Mouse (Mus musculus): ENCODE data around the gene Akt2.
A peak's percentile ranks its signal among the peaks of the same experiment; 100 is the strongest.
"Not testable (repeated sequence)": the region's sequence is repeated elsewhere in the genome, so short reads cannot be mapped to it uniquely, and the experiment has no call there.

Gene Akt2

GRCm38 (mm10) chr7:27621028-27621427 is 29.7 kb downstream of the Akt2 start:
- DNase-seq = no peak

- DNase-seq = no peak
Observed at GRCm38 (mm10) chr7:27622234-27622633, 30.9 kb downstream of the Akt2 start.

- no peak for DNase-seq
Observed at GRCm38 (mm10) chr7:27624967-27625366, 33.6 kb downstream of the Akt2 start.

GRCm38 (mm10) chr7:27627707-27628106 is 36.4 kb downstream of the Akt2 start:
- no peak for DNase-seq

- no peak for DNase-seq
Observed at GRCm38 (mm10) chr7:27628190-27628589, 36.8 kb downstream of the Akt2 start.

GRCm38 (mm10) chr7:27628816-27629215 is 37.5 kb downstream of the Akt2 start:
- not testable (repeated sequence) for DNase-seq

GRCm38 (mm10) chr7:27631439-27631838 is 40.1 kb downstream of the Akt2 start:
- DNase-seq = no peak

GRCm38 (mm10) chr7:27633166-27633565 is 41.8 kb downstream of the Akt2 start:
- DNase-seq = no peak

- no peak for DNase-seq
Observed at GRCm38 (mm10) chr7:27634691-27635090, 43.3 kb downstream of the Akt2 start.

GRCm38 (mm10) chr7:27635094-27635493 is 43.7 kb downstream of the Akt2 start:
- DNase-seq = not testable (repeated sequence)

- DNase-seq = no peak
Observed at GRCm38 (mm10) chr7:27644471-27644870, 53.1 kb downstream of the Akt2 start.

- no peak for DNase-seq
Observed at GRCm38 (mm10) chr7:27646516-27646915, 55.2 kb downstream of the Akt2 start.

GRCm38 (mm10) chr7:27647281-27648002 is 56.1 kb downstream of the Akt2 start:
- no peak for DNase-seq

- no peak for DNase-seq
Observed at GRCm38 (mm10) chr7:27649723-27650122, 58.4 kb downstream of the Akt2 start.

GRCm38 (mm10) chr7:27650949-27651348 is 59.6 kb downstream of the Akt2 start:
- peak; percentile 87 for DNase-seq

- peak; percentile 60 for DNase-seq
Observed at GRCm38 (mm10) chr7:27653681-27654437, 62.5 kb downstream of the Akt2 start, which contains the start of gene Ttc9b. Gene Ttc9b (plus strand): TSS chr7:27653915.

- DNase-seq = peak; percentile 9
Observed at GRCm38 (mm10) chr7:27654607-27655276, 63.4 kb downstream of the Akt2 start.

GRCm38 (mm10) chr7:27655545-27655944 is 64.2 kb downstream of the Akt2 start:
- DNase-seq = no peak

- no peak for DNase-seq
Observed at GRCm38 (mm10) chr7:27656600-27656999, 65.2 kb downstream of the Akt2 start.

- no peak for DNase-seq
Observed at GRCm38 (mm10) chr7:27657824-27658395, 66.6 kb downstream of the Akt2 start.

GRCm38 (mm10) chr7:27658712-27659663 is 67.6 kb downstream of the Akt2 start:
- DNase-seq = no peak

GRCm38 (mm10) chr7:27662038-27662437 is 70.7 kb downstream of the Akt2 start:
- DNase-seq = no peak
